Mouse (Mus musculus): Measurements from ENCODE around the gene Iars2.

- TF ChIP-seq CTCF (IDR thresholded peaks at IDR 0.05; ENCODE audit: extremely low read depth, insufficient read length, insufficient replicate concordance, low read depth, low read length) (no peak), POLR2A (IDR thresholded peaks at IDR 0.05; ENCODE audit: low read depth, low read length) (no peak)
Measured at GRCm38 (mm10) chr1:185356246-185356645, 27.1 kb upstream of the Iars2 start.
